Mouse (Mus musculus): Measurements from ENCODE around the gene Stard3.

Stard3 gene

DNA sequence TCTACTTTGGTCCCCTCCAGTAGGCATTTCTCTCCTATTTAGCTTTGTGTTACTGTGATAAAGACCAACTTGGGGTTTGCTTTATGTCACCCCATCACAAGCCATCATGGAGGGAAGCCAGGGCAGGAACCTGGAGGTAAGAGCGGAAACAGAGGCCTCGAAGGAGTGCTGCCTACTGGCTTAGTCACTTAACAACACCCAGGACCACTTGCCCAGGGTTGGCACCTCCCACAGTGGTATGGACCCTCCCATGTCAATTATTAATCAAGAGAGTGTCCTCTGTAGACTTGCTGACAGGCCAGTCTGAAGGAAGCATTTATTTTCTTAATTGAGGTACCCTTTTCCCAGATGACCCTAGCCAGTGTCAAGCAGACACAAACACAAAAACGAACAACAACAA, 42.6 kb downstream of the Stard3 start:
- peak; percentile 36 for DNase-seq

DNA sequence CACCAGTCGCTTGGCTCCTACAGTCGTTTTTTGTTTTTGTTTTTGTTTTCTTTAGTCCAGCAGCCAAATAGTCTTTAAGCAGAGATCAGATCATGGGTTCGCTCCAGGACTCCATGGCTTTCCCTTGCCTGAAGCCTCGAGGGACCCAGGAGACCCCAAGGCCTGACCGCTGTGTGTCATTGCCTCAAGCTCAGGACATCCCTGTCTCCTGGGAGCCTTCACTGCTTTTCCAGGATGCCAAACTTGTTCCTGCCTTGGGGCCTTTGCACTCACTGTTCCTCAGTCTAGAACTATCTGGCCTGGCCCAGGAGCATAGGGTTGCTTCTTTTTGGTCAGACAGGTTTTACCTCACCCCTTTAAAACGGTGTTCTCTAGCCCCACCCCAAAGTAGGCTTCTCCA, 48.5 kb downstream of the Stard3 start:
- no peak for DNase-seq

DNA sequence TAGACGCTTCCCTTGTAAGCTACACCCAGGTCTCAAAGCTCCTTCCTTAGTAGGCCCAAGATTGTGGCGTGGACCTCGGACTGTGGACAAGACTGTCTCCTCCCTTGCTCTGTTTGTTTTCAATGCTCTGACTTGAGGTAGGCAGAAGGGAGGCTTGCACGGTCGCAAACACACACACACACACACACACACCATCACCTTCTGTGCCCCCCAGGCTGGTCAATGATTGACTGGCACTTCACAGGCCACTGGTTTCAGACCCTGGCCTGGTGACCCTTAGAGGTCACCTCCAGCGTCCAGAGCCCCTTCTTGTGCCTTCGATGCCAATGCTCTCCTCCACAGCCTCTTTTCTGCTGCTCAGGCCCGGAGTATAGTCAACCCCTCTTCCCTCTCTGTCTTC, 50.7 kb downstream of the Stard3 start:
- no peak for DNase-seq

DNA sequence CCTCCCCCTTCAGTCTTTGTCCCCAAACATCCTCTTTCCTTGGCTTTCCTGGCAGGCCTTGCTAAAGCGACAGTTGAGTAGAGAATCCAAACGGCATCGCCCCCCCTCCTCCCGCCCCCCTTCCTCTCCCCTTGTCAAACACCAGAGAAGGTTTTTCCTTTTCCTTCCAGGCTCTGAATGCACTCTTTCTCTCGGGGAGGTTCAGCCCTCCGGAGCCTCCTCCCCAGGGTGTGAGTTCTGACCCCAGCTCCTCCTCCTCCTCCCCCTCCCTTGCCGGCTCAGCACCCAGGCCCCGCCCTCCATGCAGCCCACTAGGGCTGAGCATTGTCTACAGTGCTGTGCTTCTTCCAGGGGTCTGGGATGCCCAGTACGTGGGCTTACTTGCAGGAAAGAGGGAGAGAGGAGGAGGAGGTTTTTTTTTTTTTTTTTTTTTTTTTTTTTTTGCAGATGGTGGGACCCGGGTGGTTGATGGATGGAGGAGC, 51.2 kb downstream of the Stard3 start:
- no peak for DNase-seq

DNA sequence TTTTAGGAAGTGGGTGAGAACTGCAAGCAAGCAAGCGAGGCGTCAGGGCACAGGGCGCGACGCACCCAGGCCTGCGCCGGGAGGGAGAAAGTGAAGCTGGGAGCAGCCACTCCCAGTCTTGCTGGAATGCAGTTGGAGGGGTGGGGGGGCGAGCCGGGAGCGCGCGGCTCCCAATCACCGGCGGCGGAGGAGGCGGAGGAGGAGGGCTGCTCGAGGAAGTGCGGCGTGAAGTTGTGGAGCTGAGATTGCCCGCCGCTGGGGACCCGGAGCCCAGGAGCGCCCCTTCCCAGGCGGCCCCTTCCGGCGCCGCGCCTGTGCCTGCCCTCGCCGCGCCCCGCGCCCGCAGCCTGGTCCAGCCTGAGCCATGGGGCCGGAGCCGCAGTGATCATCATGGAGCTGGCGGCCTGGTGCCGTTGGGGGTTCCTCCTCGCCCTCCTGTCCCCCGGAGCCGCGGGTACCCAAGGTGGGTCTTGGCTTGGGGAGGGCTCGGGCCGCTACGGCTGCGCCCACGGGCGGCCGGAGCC, 54.2 kb downstream of the Stard3 start, which contains the start of gene Erbb2:
Gene Erbb2 (plus strand): TSS at position 198 of the 524 bp plus-strand sequence.
- DNase-seq = no peak

DNA sequence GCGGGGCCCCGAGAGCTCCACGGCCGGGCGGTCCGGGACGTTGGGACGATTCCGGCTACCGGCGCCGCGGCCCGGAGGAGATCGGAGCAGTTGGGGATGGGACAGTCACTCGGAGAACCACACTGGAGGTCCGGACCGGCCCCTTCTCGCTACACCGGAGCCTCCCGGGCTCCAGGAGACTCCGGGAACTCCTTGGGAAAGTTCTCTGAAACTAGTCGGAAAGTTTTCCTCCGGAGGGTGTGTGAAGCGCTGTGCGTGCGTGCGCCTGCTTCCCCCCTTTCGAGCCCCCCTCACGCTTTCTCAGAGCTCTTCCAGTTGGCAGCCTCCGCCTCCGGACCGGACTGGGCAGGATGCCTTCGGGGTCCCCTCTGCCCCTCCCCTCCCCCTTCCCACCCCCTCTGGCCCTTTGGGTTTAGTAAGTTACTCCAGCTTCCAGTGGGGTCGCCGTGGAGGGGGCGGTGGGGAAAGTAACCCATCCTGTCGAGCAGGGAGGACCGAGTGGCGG, 54.7 kb downstream of the Stard3 start:
- no peak for DNase-seq

DNA sequence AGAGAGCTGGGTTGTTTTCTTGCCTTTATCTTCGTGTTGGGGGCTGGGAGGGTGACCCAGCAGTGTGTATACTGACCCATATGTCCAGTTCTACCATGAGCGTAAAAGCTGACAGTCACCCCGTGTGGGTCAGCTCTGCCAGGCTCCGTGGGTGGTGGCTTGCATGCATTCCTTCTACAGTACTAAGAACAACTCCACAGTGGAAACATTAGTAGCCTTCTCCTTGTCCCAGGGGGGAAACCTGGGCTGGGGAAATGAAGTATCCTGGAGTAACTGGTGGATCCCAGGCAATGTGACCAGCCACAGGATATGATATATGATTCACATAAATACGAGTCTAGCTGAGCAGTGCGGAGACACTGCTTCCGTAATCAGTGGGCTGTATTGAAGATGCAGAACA, 55.6 kb downstream of the Stard3 start:
- DNase-seq = no peak

DNA sequence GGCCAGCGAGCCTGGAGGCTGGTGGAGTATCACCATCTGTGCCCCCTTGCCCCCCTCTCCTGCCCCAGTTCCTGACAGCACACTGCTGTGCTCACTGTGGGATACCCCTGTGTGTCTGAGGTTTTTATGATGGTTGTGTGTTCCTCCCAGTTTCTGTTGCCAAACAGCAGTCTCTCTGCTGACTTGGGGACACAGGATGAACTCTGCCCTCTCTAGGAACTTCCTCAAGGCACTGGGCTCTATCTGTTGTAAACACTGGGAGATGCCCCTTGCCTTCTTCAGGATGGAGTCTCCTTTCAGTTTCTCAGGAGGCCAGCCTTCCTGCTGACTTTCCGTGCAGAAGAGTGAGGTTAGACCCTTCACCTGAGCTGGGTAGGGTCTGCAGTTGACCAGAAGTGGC, 56.0 kb downstream of the Stard3 start:
- DNase-seq = no peak

DNA sequence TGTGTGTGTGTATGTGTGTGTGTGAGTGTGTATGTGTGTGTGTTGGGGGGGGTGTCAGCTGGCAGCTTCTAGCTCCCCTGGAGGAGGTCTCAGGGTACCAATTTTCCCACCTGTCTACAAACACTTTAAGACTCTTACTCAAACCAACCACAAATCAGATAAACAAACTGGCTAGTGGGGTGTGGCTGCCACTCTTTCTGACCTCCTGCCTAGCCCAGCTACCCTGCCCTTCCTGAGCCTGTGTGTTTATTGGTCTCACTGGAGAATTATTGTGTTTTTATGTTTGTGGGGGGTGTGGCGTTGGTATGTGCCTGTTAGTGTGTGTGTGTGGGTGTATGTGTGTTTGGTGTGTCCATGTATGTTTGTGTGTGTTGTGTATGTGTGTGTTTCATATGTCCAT, 58.9 kb downstream of the Stard3 start:
- DNase-seq = no peak

DNA sequence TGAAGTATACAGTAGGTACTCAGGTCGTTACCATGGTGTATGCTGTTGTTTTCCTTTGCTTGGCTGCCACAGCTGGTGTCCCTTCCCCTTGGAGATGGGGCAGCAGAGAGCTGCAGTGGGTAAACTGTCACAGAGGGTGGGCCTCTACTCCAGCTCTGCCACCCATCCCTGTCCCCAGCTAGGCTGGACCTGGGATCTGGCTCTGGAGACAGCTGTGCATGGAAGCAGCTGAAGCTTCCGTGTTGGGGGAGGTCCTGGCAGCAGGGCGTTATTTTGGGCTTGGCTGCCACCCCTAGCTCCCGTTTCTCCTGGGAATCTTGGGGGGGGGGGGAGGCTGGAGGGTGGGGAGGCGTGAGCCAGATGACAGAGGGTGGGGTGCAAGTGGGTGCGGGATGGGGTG, 60.1 kb downstream of the Stard3 start:
- no peak for DNase-seq

DNA sequence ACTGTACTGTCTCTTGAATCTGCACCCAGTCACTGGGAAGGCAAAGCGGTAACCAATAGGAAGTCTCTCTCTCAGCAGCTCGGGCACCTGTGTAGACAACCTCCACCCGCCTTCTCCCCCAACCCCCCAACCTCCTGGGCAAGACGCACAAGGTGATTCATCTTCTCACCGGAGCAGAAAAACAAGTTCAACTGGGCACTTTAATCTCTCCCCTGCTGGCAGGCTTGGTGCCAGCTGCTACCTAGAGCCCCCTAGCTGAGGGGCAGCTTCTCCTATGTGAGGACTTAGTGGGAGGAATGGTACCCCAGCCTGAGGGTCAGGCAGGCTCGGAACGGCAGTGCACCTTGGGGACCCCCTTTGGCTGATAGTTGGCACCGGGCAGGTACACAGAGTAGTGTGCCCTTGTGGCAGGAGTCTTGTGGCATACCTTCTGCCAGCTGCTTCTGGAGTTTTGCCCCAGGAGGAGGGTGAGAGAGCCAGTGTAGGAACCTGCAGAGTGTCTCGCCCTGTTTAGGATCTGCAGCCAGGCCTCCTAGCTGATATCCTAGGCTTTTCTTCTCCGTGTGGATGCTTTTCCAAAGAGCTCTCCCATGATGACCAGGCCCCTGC, 60.9 kb downstream of the Stard3 start:
- no peak for DNase-seq

DNA sequence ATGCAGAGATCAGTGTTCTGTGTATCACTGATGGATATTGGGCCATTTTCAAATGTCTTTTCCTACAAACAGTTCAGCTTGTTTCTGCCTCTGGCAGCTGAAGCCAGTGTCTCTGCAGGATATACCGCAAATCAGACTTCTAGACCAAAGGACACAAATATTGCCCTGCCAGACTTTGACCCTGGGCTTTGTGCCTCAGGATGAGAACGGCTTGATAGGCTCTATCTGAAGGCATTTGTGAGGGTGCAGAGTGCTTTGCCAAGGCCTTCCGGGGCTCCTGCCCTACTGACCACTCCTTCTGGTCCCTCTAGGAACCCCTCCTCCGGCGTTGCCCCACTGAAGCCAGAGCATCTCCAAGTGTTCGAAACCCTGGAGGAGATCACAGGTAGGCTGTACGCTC, 68.4 kb downstream of the Stard3 start:
- DNase-seq = no peak

DNA sequence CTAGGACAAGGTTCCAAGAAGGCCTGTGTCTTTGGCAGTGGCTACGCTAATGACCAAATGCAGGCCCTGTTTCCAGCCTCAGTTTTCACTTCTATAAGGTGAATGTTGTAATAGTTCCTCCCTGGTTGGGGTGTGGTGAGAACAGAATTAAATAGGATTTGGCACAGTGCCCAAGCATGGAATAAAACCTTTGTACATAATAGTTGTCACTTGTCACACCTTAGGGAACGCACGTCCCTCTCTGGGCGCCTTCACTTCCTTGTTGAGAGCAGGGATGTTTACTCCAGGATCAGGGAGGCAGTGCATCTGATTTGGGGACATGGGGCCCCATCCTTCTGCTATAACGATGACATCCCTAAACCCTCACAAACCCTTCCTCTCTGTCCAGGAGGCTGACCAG, 70.3 kb downstream of the Stard3 start:
- no peak for DNase-seq

Measured in cerebellum, adult 11-12 months (tissue).